Mouse (Mus musculus) heart, postnatal 10 days (tissue): ENCODE data around the gene Pde3b. TPM values are rescaled to one million over a fixed set of nuclear protein-coding genes. Genes with fewer than 3 reads are reported as not detected.

Experiments
- total RNA-seq, 2 experiments: library from RNA; stranded (reverse); gene quantifications; 2 replicates each; pipeline ENCODE4 v1.2.3; 2021

Gene Pde3b
- total RNA-seq, 2 experiments from 2014 or later = 9.1 to 13.9 TPM

Other genes starting within 250 kb of the Pde3b start
- gene Copb1, start 160.6 kb upstream of the Pde3b start, total RNA-seq = 10 to 100 TPM; 63.3 to 68.6 TPM
- 100 to 1,000 TPM; 143 to 147 TPM for gene Psma1, start 139.2 kb upstream of the Pde3b start, total RNA-seq
- 1 to 10 TPM; 1.0 to 1.1 TPM for gene Cyp2r1, start 147.7 kb downstream of the Pde3b start, total RNA-seq
- not detected for gene Calca, start 221.1 kb downstream of the Pde3b start, total RNA-seq